Mouse (Mus musculus) T-helper 1 cell (primary cell): ENCODE data around the gene Atp8b2.

Experiments used
- in situ Hi-C: fragments of 300-600 bp; cut with MboI, MseI; formaldehyde crosslinking; loops from one replicate; pipeline ENCODE4 v1.15.1; 2025; ENCODE audit warnings: high pct_unique_total_duplicates

Gene Atp8b2

GRCm38 (mm10) chr3:89963221-89963763, at the start of gene Atp8b2:
Gene Atp8b2, minus strand, starts transcription at chr3:89963508.
- in situ Hi-C loops, result no loop called here

- in situ Hi-C loops, result loop anchor here (5.0 to 25.0 kb wide), 2 partner anchors 482 to 1698 kb away; partner anchors contain the start of gene Snapin
Measured at GRCm38 (mm10) chr3:90010291-90010690, 47.0 kb upstream of the Atp8b2 start.

GRCm38 (mm10) chr3:90004091-90004796, 40.9 kb upstream of the Atp8b2 start:
- in situ Hi-C loops, result loop anchor here (25.0 kb wide), 1 partner anchor 1692 kb away; no protein-coding TSS in a partner anchor

GRCm38 (mm10) chr3:89999830-90000229, 36.5 kb upstream of the Atp8b2 start:
- in situ Hi-C loops, result loop anchor here (25.0 kb wide), 1 partner anchor 1688 kb away; no protein-coding TSS in a partner anchor

- in situ Hi-C loops, result no loop called here
Measured at GRCm38 (mm10) chr3:89999090-89999489, 35.8 kb upstream of the Atp8b2 start.

- in situ Hi-C loops, result no loop called here
Measured at GRCm38 (mm10) chr3:89998612-89999054, 35.3 kb upstream of the Atp8b2 start, which contains the start of gene Hax1. Gene Hax1, minus strand, starts transcription at chr3:89998780.

- in situ Hi-C loops, result no loop called here
Measured at GRCm38 (mm10) chr3:89997791-89998495, 34.6 kb upstream of the Atp8b2 start.

- in situ Hi-C loops, result no loop called here
Measured at GRCm38 (mm10) chr3:89994807-89995515, 31.7 kb upstream of the Atp8b2 start.

GRCm38 (mm10) chr3:89987822-89988221, 24.5 kb upstream of the Atp8b2 start:
- in situ Hi-C loops, result no loop called here

GRCm38 (mm10) chr3:89987211-89987610, 23.9 kb upstream of the Atp8b2 start:
- in situ Hi-C loops, result no loop called here

GRCm38 (mm10) chr3:89982426-89982825, 19.1 kb upstream of the Atp8b2 start:
- in situ Hi-C loops, result no loop called here

GRCm38 (mm10) chr3:89976859-89977258, 13.6 kb upstream of the Atp8b2 start:
- in situ Hi-C loops, result no loop called here

- in situ Hi-C loops, result no loop called here
Measured at GRCm38 (mm10) chr3:89968509-89968908, 5.2 kb upstream of the Atp8b2 start.

- in situ Hi-C loops, result no loop called here
Measured at GRCm38 (mm10) chr3:89966946-89967345, 3.6 kb upstream of the Atp8b2 start.

- in situ Hi-C loops, result no loop called here
Measured at GRCm38 (mm10) chr3:89965972-89966371, 2.7 kb upstream of the Atp8b2 start.

GRCm38 (mm10) chr3:89965557-89965956, 2.2 kb upstream of the Atp8b2 start:
- in situ Hi-C loops, result no loop called here

- in situ Hi-C loops, result no loop called here
Measured at GRCm38 (mm10) chr3:89963926-89964739, 825 bp upstream of the Atp8b2 start.

- in situ Hi-C loops, result no loop called here
Measured at GRCm38 (mm10) chr3:89962751-89963220, 522 bp downstream of the Atp8b2 start.

GRCm38 (mm10) chr3:89962059-89962750, 1.1 kb downstream of the Atp8b2 start:
- in situ Hi-C loops, result no loop called here

GRCm38 (mm10) chr3:89961436-89961835, 1.9 kb downstream of the Atp8b2 start:
- in situ Hi-C loops, result no loop called here
